Mouse (Mus musculus) thymus, adult 2 months (tissue): ENCODE results near the gene Lce3a. TPM values are rescaled to one million over a fixed set of nuclear protein-coding genes. Genes with fewer than 3 reads are reported as not detected.

Experiments used
- DNase-seq: peaks from one replicate; pipeline ENCODE4 v3.0.0; 2021
- H3K27ac ChIP-seq: fragments of 200-500 bp; 2 replicates; pipeline ENCODE4 v1.5.1; 2012; ENCODE audit warnings: low read length, control low read depth; ENCODE audit not compliant: control insufficient read depth, insufficient read depth
- H3K27me3 ChIP-seq: fragments of 200-500 bp; 2 replicates; pipeline ENCODE4 v1.6.1; 2012; ENCODE audit warnings: mild to moderate bottlenecking, low read length, moderate library complexity, mixed read lengths; ENCODE audit not compliant: control insufficient read depth, insufficient read depth
- H3K36me3 ChIP-seq: fragments of 200-500 bp; 2 replicates; pipeline ENCODE4 v1.6.1; 2012; ENCODE audit warnings: mild to moderate bottlenecking, low read length, moderate library complexity; ENCODE audit not compliant: control insufficient read depth, insufficient read depth
- H3K4me1 ChIP-seq: fragments of 200-500 bp; replicated peaks from 2 replicates; pipeline ENCODE4 v1.6.1; 2012; ENCODE audit warnings: low read length; ENCODE audit not compliant: control insufficient read depth, insufficient read depth
- H3K4me3 ChIP-seq: fragments of 200-500 bp; 2 replicates; pipeline ENCODE4 v1.5.1; 2012; ENCODE audit warnings: mild to moderate bottlenecking, low read length, control low read depth, moderate library complexity; ENCODE audit not compliant: control insufficient read depth, insufficient read depth
- CTCF ChIP-seq: fragments of 200-500 bp; IDR thresholded peaks from 2 replicates; pipeline ENCODE4 v1.5.1; 2012; ENCODE audit warnings: mild to moderate bottlenecking, control low read depth, low read length, moderate library complexity, borderline replicate concordance; ENCODE audit not compliant: control insufficient read depth, poor library complexity, insufficient read depth; ENCODE audit errors: extremely low read depth
- POLR2A ChIP-seq: fragments of 200-500 bp; IDR thresholded peaks from 2 replicates; pipeline ENCODE4 v1.6.1; 2012; ENCODE audit warnings: mild to moderate bottlenecking, low read length, control low read depth, moderate library complexity; ENCODE audit not compliant: control insufficient read depth, poor library complexity, insufficient read depth; ENCODE audit errors: extremely low read depth
- WGBS: fragments of 180-500 bp; shearing (Covaris S2); methylation state at CpG from one replicate; pipeline ENCODE4 v1.1.7; 2018; 5-methylcytosine and 5-hydroxymethylcytosine counted together
- polyA plus RNA-seq: library from polyadenylated mRNA; depleted of rRNA; stranded (reverse); fragments of >200 nt; gene quantifications from 2 replicates; pipeline ENCODE4 v1.2.3, GENCODE M21; 2012; rRNA removed

Lce3a gene
- polyA plus RNA-seq, result 0.41 TPM in 1 of 2 replicates, not detected in the other

GRCm38 (mm10) chr3:92926130-92926529 is at the start of gene Lce3a:
Gene Lce3a, minus strand, starts transcription at chr3:92926230.
- DNase-seq, result no peak
- Histone ChIP-seq H3K27ac (no peak within 1 kb of the TSS), H3K36me3 (no peaks in the 10 kb centered on the region), H3K4me1 (no peaks in the 10 kb centered on the region), H3K4me3 (no peak within 1 kb of the TSS), H3K27me3 (no peaks in the 10 kb centered on the region)
- TF ChIP-seq POLR2A (no peak), CTCF (no peak)
- WGBS, result 45% methylated on average over 2 of the region's 2 CpGs

GRCm38 (mm10) chr3:92966761-92967160 is 40.7 kb upstream of the Lce3a start, which contains the start of gene Lce3e:
Gene Lce3e, plus strand, starts transcription at chr3:92967061.
- 96% methylated on average over 2 of the region's 2 CpGs for WGBS
- H3K27me3 ChIP-seq, result no peaks in the 10 kb centered on the region
- TF ChIP-seq POLR2A (no peak), CTCF (no peak)
- no peak within 1 kb of the TSS for H3K27ac ChIP-seq
- H3K36me3 ChIP-seq, result no peaks in the 10 kb centered on the region
- no peaks in the 10 kb centered on the region for H3K4me1 ChIP-seq
- no peak for DNase-seq
- H3K4me3 ChIP-seq, result no peak within 1 kb of the TSS

- Histone ChIP-seq H3K36me3 (no peaks in the 10 kb centered on the region), H3K4me3 (no peak within 1 kb of the TSS), H3K27me3 (no peaks in the 10 kb centered on the region), H3K27ac (no peak within 1 kb of the TSS), H3K4me1 (no peaks in the 10 kb centered on the region)
- no peak for TF ChIP-seq POLR2A
- TF ChIP-seq CTCF, result no peak
- DNase-seq, result no peak
- 91% methylated on average over 1 of the region's 1 CpGs for WGBS
Measured at GRCm38 (mm10) chr3:92957090-92957489, 31.1 kb upstream of the Lce3a start, which contains the start of gene Lce3d. Gene Lce3d, plus strand, starts transcription at chr3:92957390.

- H3K4me1 ChIP-seq, result no peaks in the 10 kb centered on the region
- WGBS, result 74% methylated on average over 1 of the region's 1 CpGs
- TF ChIP-seq CTCF (no peak), POLR2A (no peak)
- no peak within 1 kb of the TSS for H3K27ac ChIP-seq
- H3K36me3 ChIP-seq, result no peaks in the 10 kb centered on the region
- DNase-seq, result no peak
- no peak within 1 kb of the TSS for H3K4me3 ChIP-seq
- no peaks in the 10 kb centered on the region for H3K27me3 ChIP-seq
Measured at GRCm38 (mm10) chr3:92944186-92944585, 18.2 kb upstream of the Lce3a start, which contains the start of gene Lce3c. Gene Lce3c, plus strand, starts transcription at chr3:92944486.

GRCm38 (mm10) chr3:92932679-92933078 is 6.6 kb upstream of the Lce3a start, which contains the start of gene Lce3b:
Gene Lce3b, plus strand, starts transcription at chr3:92932979.
- TF ChIP-seq CTCF (no peak), POLR2A (no peak)
- 56% methylated on average over 2 of the region's 2 CpGs for WGBS
- no peak for DNase-seq
- no peak within 1 kb of the TSS for H3K27ac ChIP-seq
- no peaks in the 10 kb centered on the region for H3K4me1 ChIP-seq
- H3K36me3 ChIP-seq, result no peaks in the 10 kb centered on the region
- H3K4me3 ChIP-seq, result no peak within 1 kb of the TSS
- no peaks in the 10 kb centered on the region for H3K27me3 ChIP-seq

GRCm38 (mm10) chr3:92920364-92920763 is 5.7 kb downstream of the Lce3a start:
- 69% methylated on average over 4 of the region's 4 CpGs for WGBS
- TF ChIP-seq CTCF, result no peak
- no peak for TF ChIP-seq POLR2A
- Histone ChIP-seq H3K27me3 (no peaks in the 10 kb centered on the region), H3K27ac (no peak overlapping the region), H3K36me3 (no peaks in the 10 kb centered on the region), H3K4me1 (no peaks in the 10 kb centered on the region), H3K4me3 (no peak overlapping the region)
- DNase-seq, result no peak

GRCm38 (mm10) chr3:92907571-92907970 is 18.5 kb downstream of the Lce3a start:
- no peak for TF ChIP-seq CTCF
- no peak for TF ChIP-seq POLR2A
- DNase-seq, result no peak

More at GRCm38 (mm10) chr3:92907571-92907970, 18.5 kb downstream of the Lce3a start:
- no peak overlapping the region for H3K4me3 ChIP-seq
- H3K36me3 ChIP-seq, result no peaks in the 10 kb centered on the region
- no peaks in the 10 kb centered on the region for H3K27me3 ChIP-seq
- H3K4me1 ChIP-seq, result no peaks in the 10 kb centered on the region
- WGBS, result 34% methylated on average over 4 of the region's 4 CpGs
- no peak overlapping the region for H3K27ac ChIP-seq
